Mouse (Mus musculus): Measurements from ENCODE around the gene Paip2b.
"Not testable (repeated sequence)": the region's sequence is repeated elsewhere in the genome, so short reads cannot be mapped to it uniquely, and the experiment has no call there.

Paip2b gene

DNA sequence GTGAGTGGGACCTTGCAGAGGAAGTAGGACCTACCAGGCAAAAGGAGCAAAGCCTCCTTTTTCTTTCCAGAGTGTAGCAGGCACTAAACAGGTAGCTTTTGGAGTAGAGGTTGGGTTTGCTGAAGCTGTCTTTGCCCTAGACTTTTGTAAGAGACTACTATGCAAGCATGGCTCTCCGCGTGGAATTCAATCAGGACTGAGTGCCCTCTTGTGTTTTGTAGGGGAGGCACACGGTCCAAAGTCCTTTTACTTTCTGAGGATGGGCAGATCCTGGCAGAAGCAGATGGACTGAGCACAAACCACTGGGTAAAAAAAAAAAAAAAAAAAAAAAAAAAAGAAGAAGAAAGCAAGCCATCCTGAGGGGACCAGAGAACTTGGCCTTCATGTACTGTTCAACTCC, 34.9 kb downstream of the Paip2b start:
- no peak for DNase-seq (ENCODE audit: low read depth)

DNA sequence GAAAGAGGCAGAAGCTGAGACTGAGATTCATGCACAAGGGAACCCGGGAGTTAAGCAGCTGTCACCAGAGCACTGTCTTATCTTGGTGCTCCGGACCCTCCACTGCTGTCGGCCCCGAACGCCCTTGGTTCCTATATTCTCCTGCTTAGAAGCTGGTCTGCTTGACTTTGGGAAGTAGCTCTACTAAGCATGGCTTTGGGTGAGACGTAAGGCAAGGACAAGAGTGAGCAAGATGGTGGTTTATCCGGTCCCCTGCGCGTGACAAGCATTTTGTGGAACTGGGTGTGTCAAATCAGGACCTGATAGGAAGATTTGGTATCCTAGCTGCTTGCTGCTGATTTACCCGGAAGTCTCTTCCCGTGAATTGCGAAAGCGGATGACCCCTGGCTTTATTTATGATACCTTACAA, 36.0 kb downstream of the Paip2b start:
- peak; percentile 57 for DNase-seq (ENCODE audit: low read depth)

DNA sequence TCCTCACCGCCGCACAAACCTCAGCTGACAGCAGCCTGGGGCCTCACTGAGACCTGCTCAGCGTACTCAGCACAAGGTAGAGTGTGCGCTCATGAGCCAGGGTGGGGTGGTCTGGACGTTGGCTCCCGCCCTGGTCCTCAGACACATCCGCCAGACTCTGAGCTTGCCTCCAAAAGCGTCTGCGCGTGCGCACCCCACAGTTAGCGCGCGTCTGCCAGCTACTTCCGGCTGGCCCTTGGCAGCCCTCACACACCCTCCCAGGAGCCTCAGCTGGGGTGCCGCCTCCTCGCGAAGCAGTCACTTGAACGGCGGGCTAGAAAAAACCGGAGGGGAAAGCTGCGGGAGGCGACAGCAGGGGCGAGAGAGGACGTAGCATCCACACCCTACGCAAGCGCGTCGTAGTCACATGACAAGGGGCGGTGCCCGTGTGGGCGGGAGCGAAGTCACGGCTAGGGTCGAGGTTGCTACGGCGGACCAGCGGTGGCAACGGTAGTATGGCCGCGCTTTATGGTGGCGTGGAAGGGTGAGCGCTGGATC, 36.7 kb downstream of the Paip2b start, which contains the start of gene Nagk:
Gene Nagk, plus strand, starts transcription at position 223 of the 537 bp plus-strand sequence.
- DNase-seq (ENCODE audit: low read depth), result peak; percentile 96

DNA sequence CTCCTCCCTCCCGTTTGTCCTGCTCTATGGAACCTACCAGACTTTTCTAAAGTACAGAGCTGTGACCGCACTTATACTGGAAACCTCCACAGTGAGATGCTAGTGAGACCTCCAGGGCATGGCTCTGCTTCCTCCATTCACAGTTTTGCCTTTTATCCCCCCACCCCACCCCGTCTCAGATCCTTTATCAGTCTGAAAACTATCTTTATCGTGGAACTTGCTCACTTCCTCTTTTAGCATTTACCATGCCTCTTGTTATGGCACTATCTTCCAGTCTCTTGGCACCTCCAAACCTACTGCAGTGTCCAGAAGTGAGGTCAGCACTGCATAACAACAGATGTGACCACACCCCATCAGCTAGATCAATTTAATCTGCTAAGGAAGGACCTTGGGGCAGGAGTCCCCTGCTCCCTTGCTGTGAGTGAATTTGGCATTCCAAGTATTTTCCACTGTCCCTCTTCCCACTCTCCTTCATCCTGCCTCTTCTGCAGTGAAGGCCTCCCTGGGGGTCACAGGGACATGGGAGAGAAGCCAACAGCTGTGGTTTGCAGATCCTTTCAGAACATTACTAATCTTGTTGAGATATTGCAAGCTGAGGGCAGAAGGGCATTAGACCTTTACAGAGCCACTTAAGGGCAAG, 40.2 kb downstream of the Paip2b start:
- no peak for DNase-seq (ENCODE audit: low read depth)

DNA sequence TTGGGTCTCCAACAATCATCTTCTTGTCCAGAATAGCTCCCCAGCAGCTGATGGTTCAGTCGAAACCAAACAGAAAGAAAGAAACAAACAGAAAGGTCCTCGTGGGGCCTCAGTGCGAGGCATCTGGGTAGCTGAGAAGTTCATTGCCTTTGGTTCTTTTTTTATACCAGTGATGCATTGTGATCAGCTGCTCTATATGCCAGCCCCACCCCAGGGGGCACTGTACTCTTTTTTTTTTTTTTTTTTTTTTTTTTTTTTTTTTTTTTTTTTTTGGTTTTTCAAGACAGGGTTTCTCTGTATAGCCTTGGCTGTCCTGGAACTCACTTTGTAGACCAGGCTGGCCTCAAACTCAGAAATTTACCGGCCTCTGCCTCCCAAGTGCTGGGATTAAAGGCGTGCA, 41.0 kb downstream of the Paip2b start:
- not testable (repeated sequence) for DNase-seq (ENCODE audit: low read depth)

DNA sequence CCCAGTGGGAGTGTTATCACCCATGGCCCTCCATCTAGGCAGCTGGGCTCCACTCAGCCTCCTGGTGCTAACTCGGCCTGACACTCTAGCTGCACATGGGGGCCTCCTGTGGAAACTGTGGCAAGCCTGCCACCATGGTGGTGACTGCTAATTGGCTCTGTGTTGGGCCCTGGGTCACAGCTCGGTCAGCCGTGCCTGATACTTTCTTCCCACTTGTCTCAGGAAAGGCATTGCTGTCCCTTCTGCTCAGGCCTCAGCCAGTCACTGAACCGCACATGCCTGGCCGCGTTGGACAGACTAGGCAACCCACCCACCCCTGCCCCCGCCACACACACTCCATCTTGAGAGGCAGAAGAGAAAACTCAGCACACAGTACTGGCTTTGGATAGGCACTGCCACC, 43.0 kb downstream of the Paip2b start:
- no peak for DNase-seq (ENCODE audit: low read depth)

DNA sequence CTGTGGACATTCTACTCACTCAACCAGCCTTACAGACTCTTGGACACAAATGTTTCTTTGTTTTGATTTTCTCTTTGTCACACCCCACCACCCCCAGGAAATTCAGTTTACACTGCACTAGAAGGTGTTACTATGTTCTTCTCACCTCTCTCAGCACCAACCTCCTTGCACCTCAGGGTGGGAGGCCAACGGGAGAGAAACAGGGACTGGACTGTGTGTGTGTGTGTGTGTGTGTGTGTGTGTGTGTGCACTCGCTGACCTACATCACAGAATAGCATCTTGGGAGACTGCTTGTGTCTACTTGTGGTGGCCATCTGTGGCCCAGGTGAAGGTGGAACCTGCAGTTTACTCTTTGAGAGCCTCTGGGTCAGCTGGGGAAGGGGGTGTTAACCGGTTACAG, 45.1 kb downstream of the Paip2b start:
- no peak for DNase-seq (ENCODE audit: low read depth)

DNA sequence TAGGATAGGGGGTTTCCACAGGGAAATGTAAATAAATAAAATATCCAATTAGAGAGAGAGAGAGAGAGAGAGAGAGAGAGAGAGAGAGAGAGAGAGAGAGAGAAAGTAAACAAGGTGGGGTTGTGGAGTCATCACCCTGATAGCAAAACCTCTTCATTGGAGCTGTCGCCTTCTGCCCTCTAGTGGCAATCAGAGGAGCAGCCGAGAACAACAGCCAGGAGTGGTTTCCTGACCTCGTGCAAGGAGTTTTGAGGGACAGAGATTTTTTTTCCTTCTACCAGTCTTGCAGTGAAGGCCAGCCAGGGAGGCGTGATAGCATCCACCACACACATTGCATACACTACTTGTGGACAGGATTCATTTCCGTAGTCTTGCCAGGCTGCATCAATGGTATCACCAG, 52.5 kb downstream of the Paip2b start:
- DNase-seq (ENCODE audit: low read depth), result peak; percentile 76

DNA sequence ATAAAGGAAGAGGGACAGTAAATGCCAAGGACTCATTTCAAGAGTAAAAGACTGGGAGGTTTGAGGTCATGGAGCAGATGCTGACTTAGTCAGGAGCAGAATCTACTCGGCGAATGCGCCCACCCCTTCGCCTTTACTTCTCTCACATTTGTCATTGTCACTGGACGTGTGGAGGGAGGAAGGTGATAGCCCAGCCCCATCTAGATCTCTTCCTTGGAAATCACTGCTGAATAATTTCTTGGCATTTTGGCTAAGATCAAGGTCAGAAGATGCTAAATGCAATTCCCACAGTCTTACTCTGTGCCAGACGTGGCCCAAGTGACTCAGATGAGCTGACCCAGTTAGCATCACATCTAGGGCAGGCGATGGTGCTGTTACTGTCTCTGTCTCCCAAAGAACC, 53.2 kb downstream of the Paip2b start:
- no peak for DNase-seq (ENCODE audit: low read depth)

DNA sequence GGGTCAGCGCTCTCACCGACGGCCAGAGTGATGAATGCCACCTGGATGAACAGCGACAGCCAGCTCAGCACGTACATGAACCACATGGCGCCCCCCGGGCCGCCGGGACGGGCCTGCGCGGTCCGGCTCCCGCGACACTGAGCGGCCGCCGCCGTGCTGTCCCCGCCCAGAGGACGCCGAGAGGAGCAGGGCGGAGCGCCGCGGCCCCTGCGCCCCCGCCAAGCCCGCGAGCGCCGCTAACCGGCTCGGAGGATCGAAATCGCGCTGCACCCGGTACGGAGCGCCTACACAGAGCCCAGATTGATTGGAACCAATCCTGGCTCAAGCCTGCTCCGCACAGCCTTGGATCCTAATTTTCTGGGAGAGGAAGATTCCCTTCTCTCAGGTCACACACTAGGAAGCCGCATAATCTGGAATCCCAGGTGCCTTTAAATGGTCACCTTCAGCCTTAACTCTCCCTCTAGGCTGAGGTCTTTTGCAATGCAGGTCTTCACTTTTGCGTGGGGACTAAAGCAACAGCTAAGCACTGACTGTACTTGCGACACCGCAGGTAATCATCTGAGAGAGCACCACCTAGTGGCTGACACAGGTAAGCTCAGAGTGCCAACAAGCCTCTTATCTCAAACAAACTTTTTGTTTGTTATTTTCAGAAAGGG, 55.8 kb downstream of the Paip2b start, which contains the start of gene Tex261:
Gene Tex261, minus strand, starts transcription at position 176 of the 656 bp plus-strand sequence.
- DNase-seq (ENCODE audit: low read depth), result peak; percentile 93

DNA sequence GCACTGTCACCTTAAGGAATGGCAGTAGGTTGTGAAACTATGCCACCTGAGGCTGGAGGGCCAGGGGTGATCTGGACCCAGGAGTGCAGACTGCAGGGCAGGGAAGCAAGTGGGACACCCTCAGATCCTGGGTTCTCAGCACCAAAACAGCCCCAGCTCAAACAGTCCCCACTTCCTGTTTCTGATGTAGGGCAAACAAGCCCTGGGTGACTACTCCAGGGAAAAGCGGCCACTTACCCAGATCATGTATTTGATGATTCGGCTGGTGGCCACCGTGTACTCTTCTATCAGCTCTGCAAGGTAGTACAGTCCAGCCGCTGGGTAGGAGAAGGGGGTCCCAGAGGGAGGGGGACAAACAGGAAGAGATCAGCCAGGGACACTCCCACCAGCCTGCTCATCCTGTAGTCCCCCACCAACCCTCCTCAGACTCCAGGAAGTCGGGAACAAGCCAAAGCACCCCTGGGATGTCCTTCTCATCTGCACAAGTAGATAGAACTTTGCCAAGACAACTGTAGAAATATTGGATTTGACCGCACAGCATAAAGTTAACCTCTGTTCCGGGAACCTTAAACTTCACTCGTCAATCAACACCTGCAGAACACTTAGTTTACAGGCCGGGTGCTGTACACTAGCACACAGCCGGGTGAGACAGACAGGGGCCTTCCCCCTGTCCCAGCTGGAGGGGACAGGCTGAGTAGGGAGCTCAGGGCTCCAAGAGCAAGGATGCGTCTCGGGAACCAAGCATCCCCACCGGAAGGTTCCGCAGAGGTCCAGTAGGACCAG, 56.6 kb downstream of the Paip2b start:
- DNase-seq (ENCODE audit: low read depth), result no peak

DNA sequence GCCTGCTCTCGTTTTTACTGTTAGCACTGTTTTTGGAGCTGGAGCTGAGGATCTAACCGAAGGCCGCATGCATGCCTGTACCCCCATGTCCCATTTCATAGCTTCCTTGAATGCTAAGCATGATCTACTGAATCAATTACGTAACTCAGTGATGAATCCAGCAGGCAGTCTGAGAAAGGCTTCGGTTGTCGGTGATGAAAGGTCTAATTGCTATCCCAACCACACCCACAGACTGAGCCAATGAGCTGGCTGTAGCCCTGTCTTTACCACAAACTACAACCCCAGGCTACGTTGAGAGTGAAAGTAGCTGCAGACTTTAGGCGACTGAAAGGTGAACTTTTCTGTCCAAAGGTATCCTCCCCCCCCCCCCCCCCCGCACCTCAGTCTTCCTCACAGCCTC, 57.4 kb downstream of the Paip2b start:
- DNase-seq (ENCODE audit: low read depth), result no peak

DNA sequence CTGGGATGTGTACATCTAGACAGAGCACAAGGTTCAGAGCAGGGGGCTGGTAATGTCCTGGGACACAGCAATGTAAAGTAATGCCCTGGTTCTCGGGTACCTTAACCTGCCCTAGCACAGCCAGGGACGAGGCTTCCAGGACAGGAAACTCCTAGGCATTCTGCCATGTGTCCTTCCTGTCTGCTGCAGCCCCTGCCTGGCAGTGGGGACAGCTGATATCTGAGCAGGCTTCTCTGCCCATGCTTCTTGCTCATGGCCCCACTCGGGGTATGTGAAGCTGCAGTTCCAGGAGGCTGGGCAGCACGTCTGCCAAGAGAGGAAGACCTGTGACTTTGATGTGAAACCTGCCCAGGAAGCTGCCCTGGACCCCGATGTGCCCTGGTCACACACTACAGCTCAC, 63.1 kb downstream of the Paip2b start:
- DNase-seq (ENCODE audit: low read depth), result no peak

DNA sequence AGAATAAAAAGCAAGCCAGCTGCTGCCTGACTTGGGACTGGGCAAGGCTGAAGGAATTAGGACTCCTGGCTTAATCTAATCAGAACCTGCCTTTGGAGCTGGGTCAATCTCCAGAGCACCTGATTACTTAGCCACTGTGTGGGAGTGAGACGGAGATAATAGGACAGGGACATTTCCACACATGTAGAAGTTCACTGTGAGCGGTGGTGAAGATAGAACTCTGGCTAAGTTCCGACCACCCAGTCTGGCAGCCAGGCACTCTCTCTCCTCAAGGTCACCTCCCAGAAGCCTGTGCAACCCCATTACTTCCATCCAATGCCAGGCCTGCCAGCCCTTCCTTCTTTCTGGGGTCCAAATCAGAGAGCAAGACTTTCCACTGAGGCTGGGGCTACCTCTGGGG, 64.6 kb downstream of the Paip2b start:
- DNase-seq (ENCODE audit: low read depth), result no peak

DNA sequence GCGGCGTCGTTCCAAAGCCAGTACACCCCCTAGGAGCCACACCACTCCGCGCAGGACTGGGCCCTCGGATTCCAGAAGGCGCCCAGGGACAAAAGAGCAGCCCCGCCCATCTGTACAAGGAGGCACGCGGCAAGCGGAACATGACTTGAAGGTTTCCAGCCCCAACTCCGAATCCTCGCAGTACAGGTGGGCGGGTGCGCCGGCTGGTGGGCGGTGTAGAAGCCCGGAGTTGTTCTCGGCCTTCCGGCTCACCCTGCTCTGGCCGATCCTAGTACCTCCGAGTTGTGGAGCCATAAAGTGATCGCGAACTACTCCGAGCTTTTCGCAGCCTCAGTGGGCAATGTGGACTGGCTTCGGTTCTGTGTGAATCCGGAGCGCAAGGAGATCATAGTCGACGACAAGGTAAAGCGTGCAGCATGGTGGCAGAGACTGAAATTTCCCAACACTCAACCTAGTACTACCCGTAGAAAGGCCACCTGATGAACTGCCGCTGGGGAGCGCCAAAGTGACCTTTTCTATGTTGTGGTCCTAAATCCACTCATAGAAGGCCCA, 68.6 kb downstream of the Paip2b start:
- DNase-seq (ENCODE audit: low read depth), result no peak

DNA sequence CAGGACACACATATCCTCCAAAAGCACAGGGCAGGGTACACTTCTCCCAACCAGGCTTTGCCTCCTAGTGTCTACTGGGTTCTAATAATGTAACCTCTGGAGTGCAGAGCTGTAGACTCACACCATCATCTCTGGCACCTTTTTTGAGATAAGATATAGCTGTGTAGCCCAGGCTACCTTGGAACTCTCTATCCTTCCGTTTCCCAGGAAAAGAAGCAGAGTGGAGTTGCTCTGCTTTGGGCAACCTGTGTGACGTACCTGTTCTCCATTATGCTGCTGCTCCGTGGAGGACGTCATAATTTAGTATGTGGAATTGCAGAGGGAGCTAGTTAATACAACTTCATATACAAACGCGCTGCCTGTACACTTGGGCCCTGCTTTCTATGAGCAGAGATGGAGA, 69.2 kb downstream of the Paip2b start, which contains the start of gene Ankrd53:
Gene Ankrd53, plus strand, starts transcription at position 301 of the 400 bp plus-strand sequence.
- no peak for DNase-seq (ENCODE audit: low read depth)

DNA sequence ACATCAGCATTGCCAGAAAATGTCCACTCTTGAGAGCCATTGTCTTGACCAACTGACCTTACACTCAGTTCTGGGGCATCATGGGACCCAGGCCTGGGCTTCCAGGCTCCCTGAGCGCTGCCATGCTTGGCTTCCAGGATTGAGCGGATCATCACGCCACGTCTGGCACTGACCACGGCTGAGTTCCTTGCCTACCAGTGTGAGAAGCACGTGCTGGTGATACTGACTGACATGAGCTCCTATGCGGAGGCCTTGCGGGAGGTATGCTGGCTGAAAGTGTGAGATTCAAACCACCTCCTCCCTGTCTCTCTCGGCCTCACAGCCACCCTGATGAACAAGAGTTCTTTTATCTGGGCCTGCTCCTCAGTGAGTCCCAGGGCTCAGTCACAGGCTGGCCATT, 75.5 kb downstream of the Paip2b start:
- no peak for DNase-seq (ENCODE audit: low read depth)

All from naive thymus-derived CD4-positive, alpha-beta T cell, adult 2 months (primary cell).